Mouse (Mus musculus) Patski (cell line): ENCODE measurements around the gene Kcnd3. TPM values are rescaled to one million over a fixed set of nuclear protein-coding genes. Genes with fewer than 3 reads are reported as not detected.

Experiments
- ATAC-seq: fragments of 100-300 bp; one replicate; pipeline ENCODE4 v1.8.0; 2021
- CTCF ChIA-PET: fragments of 350-600 bp; sonication (Branson Sonifier 250); formaldehyde crosslinking; loops from one replicate; lab custom pipeline; 2022; ENCODE audit warnings: inconsistent platforms; lab: Charles Lee
- POLR2A ChIA-PET: fragments of 350-600 bp; sonication (Branson Sonifier 250); formaldehyde crosslinking; loops from one replicate; lab custom pipeline; 2022; ENCODE audit warnings: antibody characterized with exemption, inconsistent platforms; lab: Charles Lee
- DNase-seq: peaks from one replicate; pipeline ENCODE4 v3.0.0-alpha.2; 2011; ENCODE audit warnings: low read depth, low spot score
- H3K27me3 ChIP-seq: fragments of 371-371 bp; one replicate; pipeline ENCODE4 v1.5.1; 2021
- CTCF ChIP-seq: fragments of 100-300 bp; IDR thresholded peaks from one replicate; pipeline ENCODE4 v1.5.1; 2021
- in situ Hi-C: fragments of 300-500 bp; cut with MboI; formaldehyde crosslinking; loops from 3 replicates; pipeline ENCODE4 v1.11.1; 2018; ENCODE audit warnings: low pct_unique_long_range_greater_than_20kb, mixed read lengths
- polyA plus RNA-seq: library from polyadenylated mRNA; unstranded; gene quantifications from one replicate; pipeline ENCODE4 v1.2.3, GENCODE M21; 2021

The Kcnd3 gene
- polyA plus RNA-seq, 1 experiment from 2014 or later = 8.3 TPM

DNA sequence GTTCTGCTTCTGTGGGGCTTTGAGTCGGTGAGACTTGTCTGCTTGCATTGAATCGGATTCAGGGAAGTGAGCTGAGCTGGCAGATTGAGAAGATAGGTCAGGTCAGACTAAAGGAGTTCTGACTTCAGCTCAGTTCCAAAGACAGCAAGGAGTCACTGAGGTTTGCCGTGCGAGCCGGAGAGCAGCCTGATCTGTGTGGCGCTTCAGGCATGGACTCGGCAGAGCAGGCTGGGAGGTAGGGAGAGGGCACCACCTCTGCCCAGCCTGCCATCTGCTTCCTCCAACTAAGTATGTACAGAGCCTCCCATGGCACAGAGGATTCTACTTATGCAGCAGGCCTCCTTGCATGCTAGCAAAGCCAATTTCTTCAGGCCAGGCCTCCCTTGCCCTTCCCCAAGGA is 44.1 kb downstream of the Kcnd3 start:
- CTCF ChIA-PET = interaction anchor here (1.1 kb wide), 1 partner anchor 8 kb away, joined by 3 read pairs; no protein-coding TSS in a partner anchor
- ATAC-seq (no peak), DNase-seq (no peak)
- in situ Hi-C loops = no loop called here
- POLR2A ChIA-PET = no interaction called here
- H3K27me3 ChIP-seq = no peaks in the 10 kb centered on the region
- TF ChIP-seq CTCF = no peak

DNA sequence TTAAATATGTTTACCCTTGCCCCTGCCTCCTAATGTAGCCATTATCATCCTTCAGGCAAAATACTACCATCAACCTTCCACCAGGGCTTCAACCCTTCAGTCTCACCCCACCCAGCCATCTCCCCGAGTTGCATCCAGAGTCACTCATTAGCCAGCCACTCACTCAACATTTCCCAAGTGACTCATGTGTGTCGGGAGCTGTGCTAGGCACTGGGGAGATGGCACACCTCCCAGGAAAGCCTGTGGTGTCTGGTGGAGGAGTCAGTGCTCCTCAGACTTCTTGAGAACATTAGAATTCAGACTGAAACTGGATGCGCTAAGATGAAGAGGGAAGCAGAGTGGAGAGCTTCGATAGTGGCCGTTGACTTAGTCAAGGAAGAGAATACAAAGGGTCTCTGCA is 44.8 kb downstream of the Kcnd3 start:
- H3K27me3 ChIP-seq = no peaks in the 10 kb centered on the region
- peak; percentile 54 for ATAC-seq
- in situ Hi-C loops = no loop called here
- DNase-seq = no peak
- no peak for TF ChIP-seq CTCF
- ChIA-PET CTCF (interaction anchor here (1.2 kb wide), 1 partner anchor 9 kb away, joined by 5 read pairs; no protein-coding TSS in a partner anchor), POLR2A (no interaction called here)

DNA sequence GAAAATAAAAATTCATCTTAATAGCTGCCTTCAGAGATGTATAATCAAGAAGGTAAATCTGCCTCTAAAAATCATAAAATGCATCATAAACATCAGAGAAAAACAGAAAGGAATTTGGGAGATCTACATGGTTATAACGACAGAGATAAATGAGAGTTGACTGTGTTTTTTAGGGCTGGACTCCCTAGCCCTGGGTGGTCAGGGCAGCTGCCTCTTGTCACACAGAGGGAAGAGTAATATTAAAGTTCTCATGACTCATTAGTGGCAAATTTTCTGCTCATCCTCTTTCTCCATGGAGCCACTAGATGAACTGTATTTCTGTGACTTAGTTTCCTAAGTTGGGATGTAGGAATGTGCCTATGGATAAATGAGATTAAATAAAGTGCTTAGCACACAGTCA is 48.9 kb downstream of the Kcnd3 start:
- TF ChIP-seq CTCF = no peak
- no peak for DNase-seq

DNA sequence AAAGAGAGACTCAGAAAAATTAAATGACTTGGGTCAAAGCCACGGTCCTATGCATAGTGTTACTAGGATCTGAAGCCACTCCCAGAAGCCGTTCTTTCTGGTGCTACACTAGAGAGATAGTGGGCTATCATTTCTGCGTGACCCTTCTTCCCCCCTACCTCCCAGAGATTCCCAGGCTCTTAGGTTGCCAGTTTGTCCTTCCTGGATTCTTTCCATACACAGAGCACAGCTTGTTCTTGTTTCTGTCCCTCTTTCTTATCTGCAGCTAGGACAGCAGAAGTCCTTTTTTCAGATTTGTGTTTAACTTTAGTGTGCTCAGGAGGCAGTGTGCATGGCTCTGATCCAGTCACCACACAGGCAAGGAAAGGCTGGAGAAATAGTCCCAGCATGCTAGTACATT is 52.1 kb downstream of the Kcnd3 start:
- TF ChIP-seq CTCF = no peak
- in situ Hi-C loops = no loop called here
- CTCF ChIA-PET = interaction anchor here (1.3 kb wide), 2 partner anchors 9 to 10 kb away, joined by 3 to 4 read pairs; no protein-coding TSS in a partner anchor
- no peak for DNase-seq
- peaks cover 6% of the 10 kb centered on the region for H3K27me3 ChIP-seq
- no peak for ATAC-seq
- POLR2A ChIA-PET = interaction anchor here (1.2 kb wide), 1 partner anchor 24 kb away, joined by 3 read pairs; no protein-coding TSS in a partner anchor

More for the DNA sequence above, 48.9 kb downstream of the Kcnd3 start:
- in situ Hi-C loops = no loop called here
- peaks cover 6% of the 10 kb centered on the region for H3K27me3 ChIP-seq
- ChIA-PET POLR2A (interaction anchor here (1.3 kb wide), 1 partner anchor 11 kb away, joined by 3 read pairs; no protein-coding TSS in a partner anchor), CTCF (interaction anchor here (1.1 to 1.7 kb wide), 4 partner anchors 10 to 298 kb away, joined by 3 to 5 read pairs (median 3); no protein-coding TSS in a partner anchor)
- ATAC-seq = no peak

DNA sequence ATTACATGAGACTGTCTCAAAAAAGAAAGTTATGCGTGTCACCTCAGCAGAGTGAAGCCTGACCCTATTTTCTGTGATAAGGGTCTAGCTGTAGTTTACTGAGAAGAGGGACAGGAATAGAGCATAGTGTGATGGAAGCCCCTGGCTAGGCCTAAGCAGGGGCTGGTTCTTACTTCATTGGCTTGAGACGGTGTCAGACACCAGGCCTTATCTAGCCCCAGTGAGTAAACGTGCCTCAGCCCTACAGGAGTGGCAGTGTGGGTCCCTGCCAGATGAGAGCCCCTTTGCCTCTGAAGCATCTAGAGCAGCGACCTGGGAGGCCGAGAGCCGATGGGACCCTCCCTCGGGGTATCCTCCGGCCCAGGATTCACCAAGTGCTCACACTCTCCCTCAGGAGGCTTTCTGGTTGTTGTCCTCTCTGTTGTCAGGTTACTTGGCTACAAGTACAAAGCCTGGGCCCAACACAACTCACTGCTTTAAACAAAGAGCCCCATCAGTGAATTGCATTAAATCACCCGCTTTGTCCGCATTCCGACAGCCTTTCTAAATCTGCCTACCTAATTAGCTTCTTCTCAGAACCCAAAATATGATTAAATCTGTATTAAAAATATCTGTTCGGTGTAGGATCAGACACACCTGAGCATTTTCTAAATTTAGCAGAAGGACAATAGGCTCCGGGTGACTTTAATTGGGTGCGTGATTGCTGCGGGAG is 53.2 kb downstream of the Kcnd3 start:
- ATAC-seq = no peak
- TF ChIP-seq CTCF = no peak
- ChIA-PET CTCF (interaction anchor here (0.8 to 1.6 kb wide), 3 partner anchors 8 to 295 kb away, joined by 3 to 5 read pairs (median 4); no protein-coding TSS in a partner anchor), POLR2A (no interaction called here)
- in situ Hi-C loops = no loop called here
- peaks cover 6% of the 10 kb centered on the region for H3K27me3 ChIP-seq
- no peak for DNase-seq

DNA sequence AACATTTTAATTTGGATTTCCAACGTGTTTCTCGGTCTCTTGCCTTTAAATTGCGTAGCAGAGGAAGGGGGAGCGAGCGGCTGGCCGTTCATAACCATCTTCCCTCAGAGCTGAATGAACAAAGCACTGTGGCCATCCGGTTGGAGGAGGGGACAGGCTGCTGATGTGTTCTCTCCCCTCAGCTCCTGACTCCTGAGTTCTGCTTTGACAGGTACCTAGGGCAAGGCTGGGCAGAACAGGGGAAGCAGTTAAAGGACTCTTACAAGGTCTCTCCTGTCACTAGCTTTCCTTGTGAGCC is 53.7 kb downstream of the Kcnd3 start:
- DNase-seq = no peak
- in situ Hi-C loops = no loop called here
- TF ChIP-seq CTCF = no peak
- H3K27me3 ChIP-seq = peaks cover 6% of the 10 kb centered on the region
- ChIA-PET POLR2A (no interaction called here), CTCF (interaction anchor here (1.6 kb wide), 1 partner anchor 8 kb away, joined by 5 read pairs; no protein-coding TSS in a partner anchor)
- ATAC-seq = no peak

DNA sequence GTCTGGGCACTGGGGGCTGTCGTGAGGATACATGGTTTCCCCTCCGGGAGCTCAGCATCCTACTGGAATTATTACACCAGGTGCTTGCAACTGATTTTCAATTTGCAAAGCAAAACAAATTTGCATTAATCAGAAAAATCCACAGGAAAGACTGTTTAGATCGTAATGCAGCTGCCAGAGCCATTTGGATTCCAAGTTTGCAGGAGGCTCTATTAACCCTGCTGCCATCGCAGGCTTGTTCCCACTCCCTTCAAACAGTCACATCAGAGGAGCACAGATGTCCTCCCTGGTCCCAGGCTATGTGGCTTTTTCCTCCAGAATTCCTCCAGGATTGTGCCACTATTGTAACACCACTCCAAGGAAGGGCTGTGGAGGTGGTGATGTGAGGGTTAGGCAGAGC is 54.5 kb downstream of the Kcnd3 start:
- no peak for ATAC-seq
- POLR2A ChIA-PET = no interaction called here
- DNase-seq = no peak
- no peak for TF ChIP-seq CTCF
- CTCF ChIA-PET = interaction anchor here (1.6 kb wide), 1 partner anchor 9 kb away, joined by 5 read pairs; no protein-coding TSS in a partner anchor
- in situ Hi-C loops = no loop called here
- H3K27me3 ChIP-seq = peaks cover 6% of the 10 kb centered on the region

DNA sequence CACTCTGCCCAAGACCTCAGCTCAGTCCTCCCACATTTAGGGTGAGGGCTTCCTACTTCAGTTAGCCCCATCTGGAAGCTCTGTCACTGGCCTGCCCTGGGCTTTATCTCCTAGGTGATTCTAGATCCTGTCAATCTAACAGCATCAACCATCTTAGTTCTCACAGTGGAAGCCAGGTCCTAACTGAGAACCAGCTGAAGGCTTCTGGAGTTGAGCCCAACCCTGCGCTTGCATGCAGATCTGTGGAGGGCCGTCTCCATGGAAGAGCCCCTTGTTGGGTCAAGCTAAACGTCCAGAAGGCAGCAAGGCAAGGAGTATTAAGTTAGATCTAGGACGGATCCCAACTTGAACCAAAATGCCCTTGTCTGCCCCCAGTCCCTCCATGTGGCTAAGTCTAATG is 57.2 kb downstream of the Kcnd3 start:
- ChIA-PET POLR2A (no interaction called here), CTCF (no interaction called here)
- in situ Hi-C loops = no loop called here
- no peak for TF ChIP-seq CTCF
- no peak for DNase-seq
- peaks cover 3% of the 10 kb centered on the region for H3K27me3 ChIP-seq
- no peak for ATAC-seq

DNA sequence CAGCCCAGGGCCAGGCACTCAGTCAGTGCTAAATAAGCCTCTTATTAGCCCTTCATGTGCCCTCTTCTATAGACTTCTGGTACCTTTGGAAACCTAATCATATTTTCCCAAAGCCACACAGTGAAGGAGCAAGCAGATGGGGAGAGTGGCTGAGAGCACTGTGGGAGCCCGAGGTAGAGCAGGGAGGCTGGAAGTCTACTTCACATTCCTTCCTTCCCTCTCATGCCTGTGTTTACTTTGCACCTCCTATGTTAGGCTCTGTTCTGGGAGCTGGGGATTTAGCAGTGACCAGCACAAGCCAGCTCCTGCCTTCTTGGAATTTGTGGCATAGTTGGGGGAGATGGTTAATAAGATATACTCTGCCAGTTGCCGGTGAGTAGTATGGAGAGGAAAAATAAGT is 59.7 kb downstream of the Kcnd3 start:
- ChIA-PET CTCF (interaction anchor here (0.8 to 1.7 kb wide), 5 partner anchors 8 to 360 kb away, joined by 3 to 5 read pairs (median 3); no protein-coding TSS in a partner anchor), POLR2A (no interaction called here)
- in situ Hi-C loops = no loop called here
- DNase-seq = no peak
- TF ChIP-seq CTCF = no peak
- H3K27me3 ChIP-seq = no peaks in the 10 kb centered on the region
- ATAC-seq = peak; percentile 49

DNA sequence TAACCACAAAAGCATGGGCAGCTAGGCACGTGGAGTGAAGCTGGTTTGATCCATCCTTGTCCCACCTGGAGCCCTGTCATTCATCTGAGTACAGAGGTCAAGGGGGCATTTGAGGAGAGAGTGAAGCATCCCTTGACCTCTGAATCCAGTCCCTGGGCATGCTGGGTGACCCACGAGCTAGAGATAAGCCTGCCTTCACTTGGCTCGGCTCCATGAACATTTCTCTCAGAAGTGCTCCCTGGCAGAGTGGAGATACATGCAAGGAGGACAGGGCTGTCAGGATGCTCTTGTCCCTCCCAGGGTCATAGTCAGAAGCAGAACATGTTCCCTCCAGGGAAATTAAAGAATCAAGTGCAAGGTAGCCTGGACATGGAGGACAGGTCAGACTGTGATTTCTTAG is 62.1 kb downstream of the Kcnd3 start:
- ChIA-PET POLR2A (no interaction called here), CTCF (interaction anchor here (0.7 to 1.7 kb wide), 2 partner anchors 10 to 35 kb away, joined by 3 to 4 read pairs; no protein-coding TSS in a partner anchor)
- in situ Hi-C loops = no loop called here
- no peak for TF ChIP-seq CTCF
- H3K27me3 ChIP-seq = no peaks in the 10 kb centered on the region
- DNase-seq (no peak), ATAC-seq (no peak)

DNA sequence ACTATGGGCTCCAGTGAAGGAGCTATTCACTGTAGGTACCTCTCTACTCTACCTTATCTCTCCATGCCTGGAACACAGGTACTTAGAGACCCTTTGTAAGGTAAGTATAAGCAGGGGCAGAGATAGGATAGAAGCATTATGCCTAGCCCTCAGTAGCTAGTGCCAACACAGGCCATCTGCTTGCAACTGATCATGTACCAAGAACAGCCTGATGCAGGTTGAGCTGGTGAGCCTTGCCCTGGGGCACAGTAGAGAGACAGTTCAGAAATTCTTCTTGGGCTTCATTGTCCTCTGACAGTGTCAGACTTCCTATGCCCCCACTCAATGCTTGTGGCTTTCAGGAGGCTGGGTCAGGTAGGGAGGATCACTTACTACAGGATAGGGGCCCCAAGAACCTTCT is 62.9 kb downstream of the Kcnd3 start:
- ChIA-PET POLR2A (no interaction called here), CTCF (interaction anchor here (0.7 to 1.7 kb wide), 2 partner anchors 11 to 34 kb away, joined by 3 to 4 read pairs; no protein-coding TSS in a partner anchor)
- no peak for TF ChIP-seq CTCF
- no peak for DNase-seq
- H3K27me3 ChIP-seq = no peaks in the 10 kb centered on the region
- in situ Hi-C loops = no loop called here
- ATAC-seq = no peak
